Mouse (Mus musculus) v-Abl transformed pro-B cells (cell line): ENCODE data around the gene Gdf11.

Experiments
- in situ Hi-C, 2 experiments: fragments of 400-800 bp; cut with MboI; formaldehyde crosslinking; loops; one replicate each; pipeline ENCODE4 v1.15.1; 2025; ENCODE audit not compliant: unreplicated experiment in 2 of 2

Gdf11 gene

DNA sequence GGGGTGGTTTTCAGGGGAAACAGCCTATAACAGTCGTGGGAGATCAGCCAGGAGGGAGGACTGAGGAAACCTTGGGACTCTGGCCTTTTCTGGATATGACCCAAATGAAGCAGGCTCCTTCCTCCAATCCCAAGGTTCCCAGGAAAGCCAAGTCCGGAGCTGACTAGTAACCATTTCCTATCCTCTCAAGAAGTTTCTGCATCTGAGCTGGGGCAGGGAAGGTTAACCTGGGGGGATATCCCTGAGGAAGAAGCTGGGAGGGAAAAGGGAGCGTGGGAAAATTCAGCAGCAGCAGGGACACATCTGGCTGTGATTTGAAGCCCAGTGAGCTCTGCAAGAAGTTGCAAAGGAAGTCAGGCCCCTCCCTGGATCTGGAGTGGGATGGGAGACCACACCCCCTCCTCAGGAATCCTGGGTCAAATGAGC, 29.2 kb upstream of the Gdf11 start:
- in situ Hi-C loops, result no loop called here

DNA sequence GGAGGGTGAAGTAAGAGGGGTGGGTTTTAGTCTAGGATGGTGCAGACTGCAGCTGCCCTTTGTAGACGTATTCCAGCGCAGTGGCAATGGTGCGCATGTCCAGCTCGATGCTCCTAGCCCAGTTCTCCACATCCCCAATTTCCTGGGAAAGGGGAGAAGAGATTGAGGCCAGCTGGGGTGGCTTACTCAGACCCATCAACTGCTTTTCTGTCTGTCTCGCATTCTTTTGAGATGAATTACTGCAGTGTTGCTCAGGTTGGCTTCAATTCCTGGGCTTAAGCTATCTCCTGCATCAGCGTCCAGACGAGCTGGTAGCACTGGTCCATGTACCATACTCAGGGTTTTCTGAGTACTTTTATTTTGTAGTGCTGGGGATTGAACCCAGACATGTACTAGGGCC, 28.4 kb upstream of the Gdf11 start:
- in situ Hi-C loops, result no loop called here

DNA sequence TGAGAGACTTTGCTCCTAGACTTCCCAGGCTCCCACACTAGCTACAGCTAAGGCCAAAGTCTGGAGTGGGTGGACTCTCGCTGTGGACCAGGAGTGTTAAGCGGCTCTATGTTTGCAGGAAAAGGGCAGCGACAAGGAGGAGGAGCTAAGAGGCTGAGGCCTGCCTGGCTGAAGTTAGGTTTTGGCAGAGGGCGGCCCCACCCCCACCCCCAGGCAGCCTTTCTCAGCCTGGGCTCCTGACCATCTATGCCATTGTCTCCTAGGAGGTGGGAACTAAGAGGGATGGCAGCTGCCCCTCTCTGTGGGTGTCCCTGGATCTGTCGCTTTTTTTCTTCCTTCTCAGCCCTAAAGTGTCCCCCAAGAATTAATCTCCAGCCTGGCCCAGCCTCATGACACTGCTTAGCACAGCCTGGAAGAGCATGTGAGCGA, 27.7 kb upstream of the Gdf11 start:
- in situ Hi-C loops, result no loop called here

DNA sequence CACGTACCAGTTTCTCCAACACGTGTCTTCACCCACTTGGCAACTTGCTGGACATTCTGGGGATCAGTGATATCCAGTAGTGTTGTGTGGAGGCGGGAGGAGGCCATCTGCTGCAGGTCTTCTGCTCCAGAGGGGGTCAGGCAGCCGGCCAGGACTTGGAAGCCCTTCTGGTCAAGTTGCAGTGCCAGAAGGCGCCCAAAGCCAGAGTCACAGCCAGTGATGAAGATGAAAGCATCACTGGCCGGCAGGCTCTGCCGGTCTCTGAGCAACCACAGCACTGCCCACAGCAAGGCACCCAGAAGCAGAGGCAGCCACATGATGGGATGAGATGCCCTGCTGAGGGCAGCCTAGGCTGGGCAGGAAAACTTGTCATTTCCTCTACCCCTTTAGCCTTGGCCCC, 26.7 kb upstream of the Gdf11 start:
- in situ Hi-C loops, result no loop called here

DNA sequence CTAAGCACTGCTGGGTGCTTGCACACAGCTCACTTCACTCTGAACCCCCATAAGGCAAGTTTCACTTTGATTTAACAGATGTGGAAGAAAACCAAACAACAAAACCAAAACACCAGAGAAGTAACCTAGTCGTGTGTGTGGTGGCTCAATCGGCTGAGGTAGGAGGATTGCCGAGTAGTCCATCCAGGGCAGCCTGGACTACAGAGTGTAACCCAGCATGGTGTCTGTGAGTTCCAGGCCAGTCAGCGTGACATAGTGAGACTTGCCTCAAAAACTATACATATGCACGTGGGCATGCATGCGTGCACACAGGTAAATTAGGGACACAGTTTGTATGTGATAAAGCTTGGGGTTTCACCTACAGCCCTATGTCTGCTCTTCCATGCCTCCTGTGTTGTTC, 25.9 kb upstream of the Gdf11 start:
- in situ Hi-C loops, result no loop called here

DNA sequence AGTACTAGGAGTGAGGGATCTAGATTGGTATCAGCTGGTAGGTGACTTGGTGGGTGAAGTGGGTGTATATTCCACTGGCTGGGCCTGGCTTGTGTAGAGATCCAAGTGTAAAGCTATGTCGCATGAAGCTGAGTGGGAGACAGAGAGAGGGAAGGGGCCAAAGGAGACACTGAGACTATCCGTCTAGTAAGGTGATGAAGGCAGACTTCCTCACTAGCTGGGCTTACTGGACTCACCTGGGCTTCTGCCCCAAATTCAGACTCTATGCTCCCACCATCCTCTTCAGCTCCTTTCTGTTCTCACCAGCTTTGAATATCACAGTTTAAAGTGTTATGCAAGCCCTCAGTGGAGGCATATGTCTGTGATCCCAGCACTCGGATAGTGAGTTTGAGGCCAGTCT, 25.1 kb upstream of the Gdf11 start:
- in situ Hi-C loops, result no loop called here

DNA sequence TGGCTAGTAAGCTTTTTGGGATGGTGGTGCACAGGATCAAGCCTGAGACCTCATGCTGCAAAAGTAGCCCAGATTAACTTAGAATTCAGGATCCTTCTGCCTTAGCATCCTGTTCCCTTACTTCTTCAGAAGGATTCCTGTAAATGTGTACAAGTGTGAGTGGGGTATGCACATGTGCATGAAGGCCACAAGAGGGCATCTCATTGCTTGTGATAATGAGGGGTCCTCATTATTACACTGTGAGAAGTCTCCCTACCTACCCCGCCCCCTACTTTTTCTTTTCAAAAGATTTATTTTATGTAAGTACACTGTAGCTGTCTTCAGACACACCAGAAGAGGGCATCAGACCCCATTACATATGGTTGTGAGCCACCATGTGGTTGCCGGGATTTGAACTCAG, 24.0 kb upstream of the Gdf11 start:
- in situ Hi-C loops, result no loop called here

DNA sequence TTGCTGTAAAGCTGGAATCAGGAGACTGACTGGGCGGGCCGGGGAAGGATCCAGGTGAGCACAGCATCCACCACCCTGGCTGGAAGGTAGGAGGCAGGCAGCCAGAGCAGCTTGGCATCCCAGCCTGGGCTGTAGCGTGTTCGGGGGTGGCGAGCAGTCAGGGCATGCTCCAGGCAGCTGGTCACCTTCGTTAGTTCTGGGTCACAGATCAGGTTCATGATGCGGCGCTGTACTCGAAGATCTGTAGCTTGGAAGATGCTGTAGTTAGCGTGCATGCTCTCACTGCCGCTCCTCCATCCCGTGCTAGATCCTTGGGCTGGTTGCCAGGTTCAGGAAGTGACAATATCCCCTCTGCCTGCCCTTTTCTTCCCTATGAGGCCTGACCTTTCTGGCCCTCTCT, 22.2 kb upstream of the Gdf11 start:
- in situ Hi-C loops, result no loop called here

DNA sequence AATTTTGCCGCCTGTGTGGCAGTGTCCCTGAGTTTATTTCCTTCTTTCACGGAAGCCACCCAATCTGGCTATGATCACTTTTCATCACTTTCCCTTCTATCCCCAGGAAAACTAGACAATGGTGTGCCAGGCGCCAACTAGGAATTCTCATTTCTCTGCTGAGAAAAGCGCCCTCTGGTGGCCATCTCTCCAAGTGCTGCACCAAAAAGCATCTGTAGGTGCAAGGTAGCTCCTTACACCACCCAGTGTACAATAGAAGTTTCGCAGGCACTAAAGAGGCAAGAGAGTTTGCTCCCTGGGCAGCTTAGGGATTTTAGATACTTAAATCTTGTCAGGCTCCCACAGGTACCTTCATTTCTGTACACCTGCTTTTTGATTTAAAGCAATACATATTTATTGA, 21.7 kb upstream of the Gdf11 start:
- in situ Hi-C loops, result no loop called here

DNA sequence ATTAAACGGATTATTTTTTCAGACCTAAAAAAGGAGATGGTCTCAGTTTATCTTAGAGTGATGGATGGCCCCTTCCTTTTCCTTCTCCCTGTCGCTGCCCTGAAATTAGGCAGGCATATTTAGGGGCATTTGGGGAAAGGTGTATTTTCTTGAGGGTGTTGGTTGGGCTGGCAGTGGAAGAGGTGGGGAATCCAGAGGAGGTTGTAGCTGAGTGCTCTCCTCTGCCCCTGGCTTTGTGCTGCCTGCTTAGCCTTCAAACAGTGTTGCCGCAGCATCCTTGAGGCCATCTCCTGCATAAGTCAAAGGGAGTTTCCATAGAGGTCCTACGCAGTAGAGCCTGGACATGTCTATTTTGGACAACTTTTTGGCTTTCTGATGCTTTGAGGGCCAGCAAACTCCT, 21.3 kb upstream of the Gdf11 start:
- in situ Hi-C loops, result no loop called here

DNA sequence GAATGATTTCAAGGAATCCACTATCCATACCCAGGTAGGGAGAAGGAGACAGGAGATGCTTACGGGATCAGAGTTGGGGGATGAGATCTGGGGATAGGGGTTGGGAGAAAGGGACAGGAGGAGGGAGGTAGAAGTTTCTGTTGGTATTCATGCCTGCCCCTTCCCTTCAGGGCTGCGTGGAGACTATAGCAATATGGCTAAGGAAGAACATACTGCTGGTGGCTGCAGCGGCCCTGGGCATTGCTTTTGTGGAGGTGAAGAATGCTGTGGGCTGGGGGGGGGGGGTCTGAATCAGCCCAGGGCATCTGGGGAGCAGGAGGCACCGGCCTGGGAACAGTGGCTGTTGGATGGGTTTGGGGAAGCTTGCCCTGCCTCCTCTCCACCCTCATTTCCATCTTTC, 20.8 kb upstream of the Gdf11 start:
- in situ Hi-C loops, result no loop called here

DNA sequence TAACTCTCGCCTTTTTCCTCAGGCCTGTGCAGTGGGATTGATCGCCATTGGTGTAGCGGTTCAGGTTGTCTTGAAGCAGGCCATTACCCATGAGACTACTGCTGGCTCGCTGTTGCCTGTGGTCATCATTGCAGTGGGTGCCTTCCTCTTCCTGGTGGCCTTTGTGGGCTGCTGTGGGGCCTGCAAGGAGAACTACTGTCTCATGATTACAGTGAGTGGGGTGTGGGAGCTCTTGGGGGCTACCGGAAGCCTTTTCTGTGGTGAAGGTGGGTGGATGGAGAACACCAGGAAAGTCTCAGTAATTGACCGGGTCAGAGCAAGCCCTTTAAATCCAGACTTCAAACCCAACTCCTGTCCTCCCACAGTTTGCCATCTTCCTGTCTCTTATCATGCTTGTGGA, 19.9 kb upstream of the Gdf11 start:
- in situ Hi-C loops, result no loop called here

DNA sequence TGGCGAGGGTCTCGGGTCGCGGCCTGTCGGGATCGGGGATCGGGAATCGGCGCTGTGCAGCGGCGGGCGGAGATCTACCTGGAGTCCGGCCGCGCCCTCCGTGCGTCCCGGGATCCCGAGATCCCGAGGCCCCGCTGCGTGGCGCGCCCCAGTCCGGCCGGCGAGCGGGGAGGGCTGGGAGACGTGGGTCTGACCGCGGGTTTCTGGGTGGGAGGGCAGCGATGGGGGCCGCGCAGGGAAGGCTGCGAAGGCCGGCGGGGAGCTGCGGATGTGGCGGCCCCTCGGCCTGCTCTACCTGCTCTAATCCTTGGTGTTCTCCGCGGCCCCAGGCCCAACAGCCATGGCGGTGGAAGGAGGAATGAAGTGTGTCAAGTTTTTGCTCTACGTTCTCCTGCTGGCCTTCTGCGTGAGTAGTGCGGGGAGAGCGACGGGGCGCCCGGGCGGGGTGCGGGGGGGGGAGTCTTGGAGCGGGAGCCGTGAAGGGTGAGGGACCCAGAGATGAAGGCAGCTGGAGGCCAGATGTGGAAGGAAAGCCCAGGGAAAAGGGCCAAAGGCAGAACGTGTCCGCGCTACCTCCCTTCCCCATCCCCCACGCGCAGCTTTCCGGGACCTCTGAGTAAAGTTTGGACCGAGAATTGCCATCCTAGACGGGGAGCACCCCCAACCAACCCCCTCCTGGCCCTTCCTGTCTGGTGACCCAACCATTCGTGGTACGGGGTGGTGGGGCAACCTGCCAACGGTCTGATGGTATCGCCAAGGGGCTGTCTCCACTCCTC, 18.7 kb upstream of the Gdf11 start:
- in situ Hi-C loops, result no loop called here

DNA sequence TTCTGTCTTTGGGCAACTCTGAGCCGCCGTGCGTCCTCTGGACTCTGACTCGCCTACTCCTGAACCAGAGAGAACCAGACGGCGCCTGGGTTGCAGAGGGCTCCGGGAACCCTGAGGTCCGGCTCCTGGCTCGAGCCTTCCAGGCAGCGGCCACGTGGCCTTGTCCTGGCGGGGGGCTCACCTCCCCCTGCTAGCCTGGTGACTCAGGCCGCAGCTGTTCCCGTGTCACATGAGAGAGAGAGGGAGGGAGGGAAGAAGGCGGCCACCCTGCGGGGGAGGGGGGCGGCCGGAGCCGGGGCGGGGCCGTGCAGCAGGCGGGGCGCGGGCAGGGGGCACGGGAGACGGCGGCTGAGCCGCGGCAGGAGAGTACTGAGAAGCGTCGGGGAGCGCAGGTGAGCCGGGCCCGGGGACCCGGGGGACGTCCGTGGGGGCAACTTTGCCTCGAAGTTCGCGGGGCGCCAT, 18.1 kb upstream of the Gdf11 start:
- in situ Hi-C loops, result no loop called here

DNA sequence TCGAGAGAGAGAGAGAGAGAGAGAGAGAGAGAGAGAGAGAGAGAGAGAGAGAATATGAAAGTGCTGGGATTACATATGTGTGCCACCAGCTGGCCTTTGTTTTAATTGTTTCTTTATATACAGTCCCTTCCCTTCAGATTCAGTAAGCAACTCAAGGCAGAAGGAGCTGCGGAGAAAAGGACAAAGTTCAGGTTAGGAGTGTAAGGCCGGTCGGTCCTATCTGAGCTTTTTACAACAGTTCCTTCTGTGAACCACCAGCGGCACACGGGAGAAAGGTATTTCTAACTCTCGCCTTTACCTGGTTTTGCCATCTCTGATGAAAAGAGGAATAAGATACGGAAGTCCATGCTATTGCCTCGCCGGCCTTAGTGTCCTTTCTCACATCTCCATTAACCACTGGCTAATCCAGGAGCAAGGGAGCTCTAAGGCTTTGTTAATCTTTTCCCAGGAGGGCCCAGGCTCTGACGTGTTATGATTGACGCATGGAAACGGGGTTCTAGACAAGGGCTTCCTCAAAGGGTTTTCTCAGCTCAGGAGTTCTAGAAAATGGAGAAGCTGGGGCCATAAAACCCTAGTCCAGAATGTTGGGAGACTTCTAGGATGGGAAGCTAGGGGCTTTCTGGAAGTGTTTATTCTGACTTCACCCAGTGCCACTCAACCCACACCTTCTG, 17.4 kb upstream of the Gdf11 start:
- in situ Hi-C loops, result no loop called here

DNA sequence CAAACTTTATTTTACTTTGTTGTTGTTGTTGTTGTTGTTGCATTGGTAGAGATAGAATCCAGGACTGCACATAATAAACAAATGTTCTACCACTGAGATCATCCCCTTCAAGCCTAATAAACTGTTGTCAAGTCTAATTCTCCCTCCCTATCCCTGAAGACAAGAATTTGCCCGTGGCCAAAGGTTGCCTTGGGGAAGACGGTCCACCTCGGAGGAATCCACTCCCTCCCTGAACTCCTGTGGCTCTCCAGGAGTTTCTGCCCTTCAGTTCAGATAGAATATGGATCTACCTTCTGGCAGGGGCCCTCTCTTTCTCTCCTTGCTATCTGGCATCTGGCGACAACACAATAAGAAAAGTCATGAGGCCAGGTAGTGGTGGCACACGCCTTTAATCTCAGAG, 13.3 kb upstream of the Gdf11 start:
- in situ Hi-C loops, result no loop called here

DNA sequence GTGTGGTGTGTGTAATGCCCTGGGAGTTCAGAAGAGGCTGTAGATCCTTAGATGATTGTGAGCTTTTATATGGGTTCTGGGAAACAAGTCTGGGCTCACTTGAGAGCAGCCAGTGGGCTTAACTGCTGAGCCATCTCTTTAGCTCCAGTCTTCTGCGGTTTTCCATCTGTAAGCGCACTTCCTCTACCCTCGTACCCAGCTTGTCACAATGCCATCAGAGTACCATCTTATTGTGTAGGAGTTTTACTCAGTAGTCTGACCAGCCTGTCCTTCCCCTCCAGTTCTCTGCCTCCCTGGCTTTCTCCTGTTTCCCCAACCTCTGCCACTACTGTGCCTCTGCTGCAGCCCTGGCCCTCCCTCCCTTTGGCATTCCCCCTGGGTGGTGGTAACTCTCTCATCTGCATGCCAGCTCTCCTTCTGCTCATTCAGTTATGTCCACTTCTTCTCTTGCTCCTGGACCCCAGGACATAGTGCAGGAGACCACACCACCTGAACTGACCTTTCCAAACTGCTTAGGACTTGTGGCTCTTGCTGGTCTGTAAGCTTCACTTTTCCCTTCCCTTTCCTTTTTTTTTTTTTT, 11.0 kb upstream of the Gdf11 start:
- in situ Hi-C loops, result no loop called here

DNA sequence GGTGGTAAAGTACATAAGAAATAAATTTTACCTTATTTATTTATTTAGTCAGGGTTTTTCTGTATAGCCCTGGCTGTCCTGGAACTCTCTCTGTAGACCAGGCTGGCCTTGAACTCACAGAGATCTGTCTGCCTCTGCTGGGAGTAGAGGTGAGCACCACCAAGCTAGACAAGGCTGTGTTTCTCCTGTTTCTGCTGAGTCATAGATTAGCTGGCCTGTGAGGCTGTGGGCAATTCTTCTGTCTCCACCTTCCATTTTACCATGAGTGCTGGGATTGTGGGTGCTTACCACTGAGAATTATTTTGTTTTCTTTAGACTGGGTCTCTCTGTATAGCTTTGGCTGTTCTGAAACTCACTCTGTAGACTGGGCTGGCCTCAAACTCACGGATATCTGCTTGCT, 9.9 kb upstream of the Gdf11 start:
- in situ Hi-C loops, result no loop called here

DNA sequence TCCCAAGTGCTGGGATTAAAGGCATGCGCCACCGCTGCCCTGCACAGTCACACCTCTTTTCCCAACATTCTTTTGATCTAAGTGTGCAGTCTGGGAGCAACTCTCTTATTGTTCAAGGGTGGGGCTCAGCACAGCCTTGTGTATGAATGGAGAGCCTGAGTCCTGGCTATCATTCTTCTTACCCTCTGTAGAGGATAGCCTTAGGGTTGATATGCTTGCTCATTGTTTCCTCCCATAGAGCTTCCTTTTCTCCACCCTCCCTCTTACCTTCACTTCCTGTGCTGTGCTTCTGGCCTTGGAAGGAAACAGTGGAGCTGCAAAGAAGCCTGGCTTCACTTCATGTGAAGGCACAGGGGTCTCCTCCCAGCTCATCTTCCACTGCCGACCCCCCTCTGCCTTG, 9.2 kb upstream of the Gdf11 start, which contains the start of gene Cd63:
Cd63 (plus strand) TSS at position 292 of the 400 bp plus-strand sequence.
- in situ Hi-C loops, result no loop called here

DNA sequence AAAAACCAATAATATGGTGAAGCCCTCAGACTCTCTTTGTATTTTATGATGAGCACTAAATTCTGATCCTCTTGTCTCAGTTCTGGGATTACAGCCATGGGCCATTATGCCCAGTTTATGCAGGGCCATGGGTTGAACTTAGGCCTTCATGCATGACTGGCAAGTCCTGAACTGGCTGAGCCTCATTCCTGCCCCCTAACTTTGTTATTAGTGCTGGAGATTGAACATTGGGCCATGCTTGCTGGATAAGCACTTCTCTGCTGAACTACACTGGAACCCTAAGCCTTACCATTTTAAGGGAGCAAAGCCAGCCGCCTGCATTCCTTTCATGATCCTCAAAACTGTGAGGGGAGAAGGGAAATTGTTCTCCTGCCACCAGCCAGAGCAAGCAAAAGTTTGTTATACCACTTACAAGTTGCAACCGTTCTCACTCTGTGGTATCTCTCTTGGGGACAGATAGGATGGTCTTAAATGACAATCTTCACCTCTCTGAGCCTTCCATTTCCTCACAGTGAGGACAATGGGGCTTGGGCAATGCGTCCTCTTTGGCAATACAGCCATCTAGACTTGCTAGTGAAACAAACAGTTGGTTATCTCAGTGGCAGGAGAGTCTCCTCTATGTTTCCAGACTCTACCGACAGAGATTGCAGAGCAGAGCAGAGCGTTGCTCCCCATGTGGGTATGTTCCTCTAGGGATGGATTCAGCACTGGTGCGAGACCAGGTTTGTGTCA, 8.4 kb upstream of the Gdf11 start:
- in situ Hi-C loops, result loop anchor here (5.0 to 25.0 kb wide), 6 partner anchors 53 to 563 kb away; partner anchors contain the start of gene Cs (in 1 of the 2)

DNA sequence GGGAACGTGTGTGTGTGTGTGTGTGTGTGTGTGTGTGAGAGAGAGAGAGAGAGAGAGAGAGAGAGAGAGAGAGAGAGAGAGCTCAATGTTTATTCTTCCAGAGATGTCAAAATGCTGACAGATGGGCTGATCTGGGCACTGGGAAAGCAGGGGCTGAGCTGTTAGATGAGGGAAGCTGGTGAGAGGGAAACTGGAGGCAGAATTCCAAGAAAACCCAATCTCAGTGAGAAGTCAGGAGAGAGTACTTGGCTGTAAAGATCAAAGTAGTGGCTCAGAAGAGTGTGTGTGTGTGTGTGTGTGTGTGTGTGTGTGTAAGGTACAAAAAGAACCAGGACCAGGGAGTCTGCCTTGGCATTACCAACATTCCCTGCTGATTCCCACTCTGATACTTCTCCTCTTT, 6.0 kb upstream of the Gdf11 start:
- in situ Hi-C loops, result loop anchor here (5.0 to 25.0 kb wide), 6 partner anchors 50 to 560 kb away; partner anchors contain the start of gene Cs (in 1 of the 2)
